ENCODE assay signal across 8 mouse cellular contexts in the genomic region with DNA sequence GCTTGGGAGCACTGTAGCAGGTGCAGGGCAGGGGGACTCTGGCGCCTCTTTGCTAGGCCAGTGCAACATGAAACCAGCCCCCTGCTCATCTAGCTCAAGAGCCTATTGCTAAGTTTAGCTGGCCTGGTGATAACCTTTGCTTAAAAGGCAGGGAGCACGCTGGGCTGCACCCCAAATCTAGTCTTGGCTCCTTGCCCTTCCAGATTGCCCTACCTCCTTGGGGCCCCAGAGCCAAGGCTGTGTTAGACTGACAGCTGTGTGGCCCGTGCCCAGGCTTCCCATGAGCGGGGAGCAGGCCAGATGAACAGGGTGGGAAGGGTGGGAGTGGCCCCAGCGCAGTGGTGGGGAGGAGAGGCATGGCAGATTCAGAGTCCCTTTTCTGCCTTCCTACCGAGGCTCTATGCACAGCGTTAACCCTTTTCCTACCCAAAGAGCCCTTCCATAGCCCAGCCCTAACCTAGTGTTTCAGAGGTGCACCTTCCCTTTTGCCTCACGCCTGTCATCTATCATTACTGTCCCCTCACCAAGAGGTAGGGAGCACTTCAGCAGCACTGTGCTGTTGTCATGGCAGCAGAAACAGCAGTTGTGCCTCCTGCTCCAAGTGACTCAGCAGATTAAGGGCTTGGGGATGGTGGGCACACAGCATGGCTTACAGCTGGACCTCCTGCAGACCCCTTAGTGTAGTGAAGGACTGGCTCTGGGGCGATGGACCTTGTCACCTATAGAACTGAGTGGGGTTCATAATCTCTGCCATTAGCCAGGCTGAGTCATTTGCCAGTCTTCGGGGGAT. TPM values are rescaled to one million over a fixed set of nuclear protein-coding genes. Genes with fewer than 3 reads are reported as not detected.
DNase-seq lines count a peak whose midpoint lies in the region; ATAC-seq lines count a peak whose summit lies in the region.

No protein-coding gene starts in this region.

- H3K9ac ChIP-seq in embryonic facial prominence, embryonic 13.5 days: peak overlapping the region; percentile 97
- H3K9ac ChIP-seq in heart, embryonic 14.5 days (ENCODE audit: low read length): peak overlapping the region; percentile 97
- peak overlapping the region; percentile 89 for H3K9ac ChIP-seq in midbrain, embryonic 16.5 days (ENCODE audit: low read depth, low read length)

- DNase-seq in cerebellum, adult 11-12 months: peak; percentile 75
- no peak for DNase-seq in cerebellum, adult 8-10 months
- peak; percentile 65 for DNase-seq in MN1 (ENCODE audit: low spot score)
- peak; percentile 66 for DNase-seq in left cerebral cortex, postnatal 4 days
- no peak for DNase-seq in spleen, postnatal 4 days (ENCODE audit: low spot score in 2 of 2)

- H3K4me1 ChIP-seq in embryonic facial prominence, embryonic 13.5 days: peaks cover 41% of the 10 kb centered on the region
- H3K4me1 ChIP-seq in heart, embryonic 14.5 days (ENCODE audit: control insufficient read depth in 2 of 2, insufficient read depth in 2 of 2, low read length in 2 of 2): peaks cover 13 to 24% of the 10 kb centered on the region in 2 experiments
- peaks cover 26% of the 10 kb centered on the region for H3K4me1 ChIP-seq in midbrain, embryonic 16.5 days (ENCODE audit: control insufficient read depth, insufficient read depth, low read length)

- no peak for ATAC-seq in embryonic facial prominence, embryonic 13.5 days (ENCODE audit: insufficient number of reproducible peaks, insufficient read depth, low FRiP score, low TSS enrichment, low read depth)
- peak; percentile 62 for ATAC-seq in heart, embryonic 14.5 days (ENCODE audit: insufficient number of reproducible peaks, insufficient read depth, low FRiP score, low read depth)
- ATAC-seq in midbrain, embryonic 16.5 days: no peak

- H3K9me3 ChIP-seq in embryonic facial prominence, embryonic 13.5 days: no peaks in the 10 kb centered on the region
- no peaks in the 10 kb centered on the region for H3K9me3 ChIP-seq in heart, embryonic 14.5 days (ENCODE audit: control insufficient read depth, low read length)
- H3K9me3 ChIP-seq in midbrain, embryonic 16.5 days (replicated peaks; ENCODE audit: control insufficient read depth, low read length, poor library complexity, severe bottlenecking): no peaks in the 10 kb centered on the region

- 20% methylated on average over 10 of the region's 10 CpGs for WGBS in embryonic facial prominence, embryonic 13.5 days
- 14% methylated on average over 10 of the region's 10 CpGs for WGBS in heart, embryonic 14.5 days
- 14% methylated on average over 10 of the region's 10 CpGs for WGBS in midbrain, embryonic 16.5 days

- peak overlapping the region; percentile 96 for H3K4me2 ChIP-seq in embryonic facial prominence, embryonic 13.5 days
- peak overlapping the region; percentile 70 for H3K4me2 ChIP-seq in heart, embryonic 14.5 days (ENCODE audit: low read length)
- peak overlapping the region; percentile 83 for H3K4me2 ChIP-seq in midbrain, embryonic 16.5 days (ENCODE audit: low read length)

- no peaks in the 10 kb centered on the region for H3K27me3 ChIP-seq in embryonic facial prominence, embryonic 13.5 days
- no peaks in the 10 kb centered on the region for H3K27me3 ChIP-seq in heart, embryonic 14.5 days (ENCODE audit: control insufficient read depth, insufficient read depth, low read length)
- H3K27me3 ChIP-seq in midbrain, embryonic 16.5 days (ENCODE audit: control insufficient read depth, insufficient read depth, low read depth, low read length): no peaks in the 10 kb centered on the region

- peaks cover 70% of the 10 kb centered on the region for H3K36me3 ChIP-seq in embryonic facial prominence, embryonic 13.5 days
- peaks cover 71% of the 10 kb centered on the region for H3K36me3 ChIP-seq in heart, embryonic 14.5 days (ENCODE audit: control insufficient read depth, insufficient read depth, low read length)
- H3K36me3 ChIP-seq in midbrain, embryonic 16.5 days (ENCODE audit: control insufficient read depth, insufficient read depth, low read length): peaks cover 25% of the 10 kb centered on the region

- peak overlapping the region; percentile 96 for H3K4me3 ChIP-seq in embryonic facial prominence, embryonic 13.5 days
- peak overlapping the region; percentile 67 to 76 for H3K4me3 ChIP-seq in heart, embryonic 14.5 days (ENCODE audit: control insufficient read depth in 1 of 2, insufficient read depth in 1 of 2, low read depth in 1 of 2, low read length in 2 of 2)
- H3K4me3 ChIP-seq in midbrain, embryonic 16.5 days (ENCODE audit: low read depth, low read length): no peak overlapping the region; the same call in 1 of the 2 replicates

- intact Hi-C loops in left cerebral cortex, postnatal 4 days (cut with DNase I): no loop called here

- H3K27ac ChIP-seq in embryonic facial prominence, embryonic 13.5 days: peak overlapping the region; percentile 93
- peak overlapping the region; percentile 100 for H3K27ac ChIP-seq in heart, embryonic 14.5 days (replicated peaks in 1 of 2; ENCODE audit: control insufficient read depth in 1 of 2, insufficient read depth in 1 of 2, low read depth in 2 of 2, low read length in 2 of 2)
- H3K27ac ChIP-seq in midbrain, embryonic 16.5 days (ENCODE audit: low read length): peak overlapping the region; percentile 94

RNA-seq across cellular contexts. Expression of gene Gapdh, which starts 0.8 kb away (rescaled TPM):
- 1,482 and 1,867 TPM in 2 replicates for polyA plus RNA-seq in embryonic facial prominence, embryonic 13.5 days (2015; fragmentation: Nextera tagmentation; extraction: Ambion mirVana)
- 4,765 and 5,242 TPM in 2 replicates for polyA plus RNA-seq in heart, embryonic 14.5 days (2014; fragmentation: Nextera tagmentation; extraction: Ambion mirVana)
- 1,000 to 10,000 TPM; 1,244 to 1,314 TPM for total RNA-seq in left cerebral cortex, postnatal 4 days (2021)
- 1,326 and 1,443 TPM in 2 replicates for polyA plus RNA-seq in midbrain, embryonic 16.5 days (2015; fragmentation: Nextera tagmentation; extraction: Ambion mirVana)

RNA-seq across cellular contexts. Expression of gene Iffo1, which starts 22.0 kb away (rescaled TPM):
- polyA plus RNA-seq in embryonic facial prominence, embryonic 13.5 days (2015; fragmentation: Nextera tagmentation; extraction: Ambion mirVana): 15.5 and 17.6 TPM in 2 replicates
- 8.7 and 9.7 TPM in 2 replicates for polyA plus RNA-seq in heart, embryonic 14.5 days (2014; fragmentation: Nextera tagmentation; extraction: Ambion mirVana)
- total RNA-seq in left cerebral cortex, postnatal 4 days (2021): 10 to 100 TPM; 27.0 to 28.3 TPM
- 21.1 and 21.2 TPM in 2 replicates for polyA plus RNA-seq in midbrain, embryonic 16.5 days (2015; fragmentation: Nextera tagmentation; extraction: Ambion mirVana)

RNA-seq across cellular contexts. Expression of gene Ncapd2, which starts 24.4 kb away (rescaled TPM):
- polyA plus RNA-seq in embryonic facial prominence, embryonic 13.5 days (2015; fragmentation: Nextera tagmentation; extraction: Ambion mirVana): 150 and 163 TPM in 2 replicates
- polyA plus RNA-seq in heart, embryonic 14.5 days (2014; fragmentation: Nextera tagmentation; extraction: Ambion mirVana): 66.0 and 67.5 TPM in 2 replicates
- total RNA-seq in left cerebral cortex, postnatal 4 days (2021): 10 to 100 TPM; 44.9 to 51.4 TPM
- polyA plus RNA-seq in midbrain, embryonic 16.5 days (2015; fragmentation: Nextera tagmentation; extraction: Ambion mirVana): 39.4 and 41.2 TPM in 2 replicates

RNA-seq across cellular contexts. Expression of gene Mrpl51, which starts 24.5 kb away (rescaled TPM):
- 216 and 218 TPM in 2 replicates for polyA plus RNA-seq in embryonic facial prominence, embryonic 13.5 days (2015; fragmentation: Nextera tagmentation; extraction: Ambion mirVana)
- polyA plus RNA-seq in heart, embryonic 14.5 days (2014; fragmentation: Nextera tagmentation; extraction: Ambion mirVana): 261 and 264 TPM in 2 replicates
- total RNA-seq in left cerebral cortex, postnatal 4 days (2021): 10 to 100 TPM; 67.7 to 72.7 TPM
- 132 TPM in 2 replicates for polyA plus RNA-seq in midbrain, embryonic 16.5 days (2015; fragmentation: Nextera tagmentation; extraction: Ambion mirVana)

RNA-seq across cellular contexts. Expression of gene Nop2, which starts 35.3 kb away (rescaled TPM):
- polyA plus RNA-seq in embryonic facial prominence, embryonic 13.5 days (2015; fragmentation: Nextera tagmentation; extraction: Ambion mirVana): 62.5 and 69.3 TPM in 2 replicates
- polyA plus RNA-seq in heart, embryonic 14.5 days (2014; fragmentation: Nextera tagmentation; extraction: Ambion mirVana): 35.3 and 36.6 TPM in 2 replicates
- 10 to 100 TPM; 43.0 to 44.5 TPM for total RNA-seq in left cerebral cortex, postnatal 4 days (2021)
- 49.2 and 49.3 TPM in 2 replicates for polyA plus RNA-seq in midbrain, embryonic 16.5 days (2015; fragmentation: Nextera tagmentation; extraction: Ambion mirVana)

Comparison
In these comparisons a context has a peak if more than half of its experiments do, and no peak if none do; other contexts are left out.
1. DNase-seq: peak in cerebellum, adult 11-12 months (single experiment), MN1 (single experiment) and left cerebral cortex, postnatal 4 days (single experiment); none in cerebellum, adult 8-10 months (single experiment) and spleen, postnatal 4 days (0 of 2).
2. Peak in every context shown above with its lines, with median percentiles within 50 percentile points of each other: H3K27ac ChIP-seq, H3K4me2 ChIP-seq and H3K9ac ChIP-seq.